Mouse (Mus musculus): Measurements from ENCODE around the gene Il1r1. TPM values are rescaled to one million over a fixed set of nuclear protein-coding genes. Genes with fewer than 3 reads are reported as not detected.

Gene Il1r1
- total RNA-seq, 2 experiments from 2014 or later: 7.5 to 7.9 TPM

GRCm38 (mm10) chr1:40229771-40230280 is 4.9 kb downstream of the Il1r1 start:
- DNase-seq: no peak
- intact Hi-C loops (cut with DNase I): no loop called here

- intact Hi-C loops (cut with DNase I): no loop called here
- peak; percentile 45 to 50 for DNase-seq
Measured at GRCm38 (mm10) chr1:40230336-40230735, 5.5 kb downstream of the Il1r1 start.

DNA sequence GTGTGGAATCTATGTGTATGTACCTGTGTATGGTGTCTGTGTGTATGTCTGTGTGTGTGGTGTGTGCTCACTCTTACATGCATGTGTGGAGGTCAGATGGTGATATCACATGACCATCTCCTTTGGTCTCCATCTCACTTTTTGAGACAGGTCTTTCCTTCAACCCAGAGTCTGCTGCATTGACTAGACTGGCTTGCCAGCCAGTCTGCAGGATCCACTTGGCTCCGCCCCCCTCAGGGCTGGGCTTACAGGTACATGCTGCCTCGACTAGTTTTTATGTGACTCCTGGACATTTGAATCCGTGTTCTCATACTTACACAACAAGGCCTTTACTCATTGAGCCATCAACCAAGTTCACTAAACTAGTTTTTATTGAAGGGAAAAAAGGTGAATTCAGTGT is 6.2 kb downstream of the Il1r1 start:
- no peak for DNase-seq
- intact Hi-C loops (cut with DNase I): no loop called here

DNA sequence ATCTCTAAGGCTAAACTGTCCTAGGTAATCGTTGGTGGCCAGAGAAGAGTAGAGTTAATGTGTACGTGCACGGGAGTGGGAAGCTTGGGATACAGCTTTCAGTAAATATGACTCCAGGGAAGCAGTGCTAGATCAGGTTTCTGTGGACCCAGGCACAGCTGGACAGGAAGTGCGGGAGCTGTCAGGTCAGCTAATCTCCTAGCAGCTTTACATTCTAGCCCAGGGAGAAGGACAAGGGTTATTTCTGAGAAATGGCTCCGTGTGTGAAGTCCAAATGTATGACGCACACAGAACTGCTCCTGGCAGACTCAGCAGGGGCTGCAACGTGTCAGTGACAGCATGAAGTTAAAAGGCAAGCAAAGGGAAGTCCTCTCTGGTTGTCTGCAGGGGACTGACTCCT is 8.3 kb downstream of the Il1r1 start:
- intact Hi-C loops (cut with DNase I): no loop called here
- DNase-seq: peak; percentile 39 to 53

- no peak for DNase-seq
- intact Hi-C loops (cut with DNase I): no loop called here
Measured at GRCm38 (mm10) chr1:40233621-40234020, 8.7 kb downstream of the Il1r1 start.

GRCm38 (mm10) chr1:40235597-40236249 is 10.8 kb downstream of the Il1r1 start:
- no peak for DNase-seq
- intact Hi-C loops (cut with DNase I): no loop called here

DNA sequence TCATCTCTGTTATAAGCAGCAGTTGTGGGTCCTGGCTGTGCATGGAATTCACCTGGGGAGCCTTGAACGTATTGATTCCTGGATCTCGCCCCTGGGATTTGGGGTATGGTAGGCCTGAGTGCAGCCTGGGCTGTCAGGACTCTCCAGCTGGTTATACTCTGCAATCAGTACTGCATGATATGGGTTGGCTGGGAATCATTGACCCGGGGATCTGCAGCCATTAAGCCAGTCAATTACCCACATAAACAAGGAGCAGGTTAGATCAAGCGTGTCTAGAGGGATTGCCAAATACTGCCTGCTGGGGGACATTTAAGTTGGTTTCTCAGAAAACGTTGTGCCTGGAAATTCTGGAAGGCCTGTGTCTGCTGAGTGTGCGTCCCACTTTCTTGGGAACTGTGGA is 11.8 kb downstream of the Il1r1 start:
- DNase-seq: no peak
- intact Hi-C loops (cut with DNase I): no loop called here

- DNase-seq: no peak
- intact Hi-C loops (cut with DNase I): no loop called here
Measured at GRCm38 (mm10) chr1:40237094-40237493, 12.2 kb downstream of the Il1r1 start.

- no peak for DNase-seq
- intact Hi-C loops (cut with DNase I): no loop called here
Measured at GRCm38 (mm10) chr1:40240353-40241092, 15.6 kb downstream of the Il1r1 start.

DNA sequence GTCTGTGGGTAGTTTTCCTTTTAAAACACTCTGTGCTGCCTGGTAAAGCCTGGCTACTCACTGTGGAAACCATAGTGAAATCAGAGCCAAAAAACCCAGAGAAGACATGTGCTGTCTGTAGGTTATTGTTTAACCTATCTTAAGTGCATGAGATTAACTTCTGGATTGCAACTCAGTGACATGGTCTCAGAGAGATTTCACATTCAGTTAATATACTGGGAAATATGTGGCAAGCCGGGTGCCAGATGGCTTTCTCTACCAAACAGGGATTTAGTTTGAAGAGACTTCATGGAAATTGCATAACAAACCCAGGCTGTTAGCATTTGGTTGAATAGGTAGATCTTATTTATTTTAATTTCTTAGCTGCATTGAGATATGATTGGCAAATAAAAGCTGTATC is 17.8 kb downstream of the Il1r1 start:
- no peak for DNase-seq
- intact Hi-C loops (cut with DNase I): no loop called here

- intact Hi-C loops (cut with DNase I): no loop called here
- no peak for DNase-seq
Measured at GRCm38 (mm10) chr1:40243561-40243998, 18.7 kb downstream of the Il1r1 start.

DNA sequence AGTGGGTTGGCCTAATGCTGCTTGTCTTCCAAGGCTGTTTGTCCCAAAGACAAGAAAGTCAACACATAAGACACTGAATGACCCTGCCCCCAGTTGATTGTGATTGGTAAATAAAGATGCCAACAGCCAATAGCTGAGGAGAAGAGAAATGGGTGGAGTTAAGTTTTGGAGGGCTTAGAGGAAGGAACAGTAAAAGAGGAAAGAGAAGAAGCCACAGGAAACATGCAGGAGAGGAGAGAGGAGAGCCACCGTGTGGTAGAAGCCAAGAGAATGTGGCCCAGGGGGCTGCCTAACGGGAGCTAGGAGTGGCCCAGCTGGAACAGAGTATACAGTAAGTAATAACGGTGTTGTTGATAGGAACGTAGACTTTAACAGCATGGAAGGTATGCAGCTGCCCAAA is 25.5 kb downstream of the Il1r1 start:
- intact Hi-C loops (cut with DNase I): loop anchor here (2.0 kb wide), 1 partner anchor 134 kb away; no protein-coding TSS in a partner anchor
- no peak for DNase-seq

- DNase-seq: no peak
- intact Hi-C loops (cut with DNase I): no loop called here
Measured at GRCm38 (mm10) chr1:40252507-40252906, 27.6 kb downstream of the Il1r1 start.

GRCm38 (mm10) chr1:40253940-40254339 is 29.1 kb downstream of the Il1r1 start:
- intact Hi-C loops (cut with DNase I): no loop called here
- no peak for DNase-seq

DNA sequence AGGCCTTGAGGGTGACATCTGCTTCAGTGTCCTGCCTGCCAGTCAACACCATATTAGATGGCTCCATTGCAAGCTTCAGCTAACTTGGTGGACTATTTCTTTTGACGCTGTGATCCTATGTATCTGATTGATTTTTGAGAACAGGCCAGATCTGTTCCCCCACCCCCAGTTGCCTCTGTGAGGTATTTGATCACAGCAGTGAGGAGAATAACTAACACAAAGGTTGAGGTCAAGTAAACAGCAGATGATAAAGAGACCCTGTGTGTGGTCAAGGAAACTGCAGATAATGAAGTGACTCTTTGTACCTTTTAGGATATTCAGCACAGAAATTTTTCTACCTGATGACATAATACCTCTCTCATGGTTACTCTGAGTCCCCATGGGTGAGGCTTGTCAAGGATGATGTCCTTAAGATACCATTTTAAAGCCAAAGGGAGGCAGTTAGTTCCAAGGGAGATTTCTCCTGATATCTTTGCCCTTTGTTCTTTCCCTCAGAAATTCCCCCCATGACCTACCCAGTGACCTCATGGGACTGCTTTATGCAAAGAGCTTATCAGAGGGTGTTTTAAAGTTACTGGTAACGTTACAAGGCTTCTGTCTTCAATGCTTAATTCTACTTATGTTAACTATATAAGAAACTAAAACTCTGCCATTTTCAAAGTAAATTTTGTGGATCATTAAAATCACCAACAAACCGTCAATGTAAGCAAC is 29.6 kb downstream of the Il1r1 start:
- intact Hi-C loops (cut with DNase I): loop anchor here (5.0 kb wide), 1 partner anchor 123 kb away; no protein-coding TSS in a partner anchor
- no peak for DNase-seq

DNA sequence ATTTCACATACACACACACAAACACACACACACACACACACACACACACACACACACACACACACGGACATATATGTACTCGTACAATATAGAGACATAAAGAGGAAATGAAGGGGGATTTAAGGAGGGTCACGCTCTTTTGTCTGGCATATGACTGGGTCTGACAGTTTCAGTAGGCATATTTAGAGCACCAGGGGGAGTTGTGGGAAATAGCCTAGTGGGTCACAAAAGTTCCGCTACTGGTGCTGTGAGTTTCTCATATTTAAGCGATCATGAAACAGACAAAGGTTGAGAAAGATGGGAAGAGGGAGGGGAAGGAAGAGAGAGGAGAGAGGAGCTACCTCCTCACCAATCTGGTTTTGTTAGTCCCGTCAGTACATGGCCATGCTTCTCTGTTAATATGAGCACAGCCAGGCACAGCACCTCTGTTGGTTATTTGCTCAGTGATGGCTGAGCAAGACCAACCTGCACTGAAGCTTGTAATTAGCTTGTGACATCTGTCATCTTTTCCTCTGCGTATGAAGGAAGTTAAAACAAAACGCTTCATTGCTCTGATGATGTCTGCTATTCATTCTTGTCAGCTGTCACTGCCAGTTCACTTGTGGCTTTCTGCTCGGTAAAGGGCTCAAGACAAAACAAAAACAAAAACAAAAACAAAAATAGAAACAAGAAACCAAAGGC is 37.7 kb downstream of the Il1r1 start:
- no peak for DNase-seq
- intact Hi-C loops (cut with DNase I): no loop called here

DNA sequence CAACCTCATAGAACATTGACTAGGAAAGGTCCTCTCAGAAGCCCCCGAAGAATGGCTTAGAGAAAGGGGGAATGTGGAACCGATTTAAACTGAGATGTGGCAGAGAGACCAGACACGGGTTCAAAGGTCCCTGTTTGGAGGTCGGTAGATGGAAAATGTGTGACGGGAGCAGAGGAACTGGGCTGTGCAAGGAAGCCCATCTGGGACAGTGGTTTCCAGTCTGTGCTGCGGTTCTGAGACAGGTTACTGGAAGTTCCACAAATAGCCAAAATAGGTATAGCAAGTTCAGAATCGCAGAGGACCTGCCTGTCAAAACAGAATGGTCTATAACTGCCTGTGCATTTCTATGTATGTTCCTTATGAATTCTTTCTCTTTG is 38.2 kb downstream of the Il1r1 start:
- DNase-seq: no peak
- intact Hi-C loops (cut with DNase I): no loop called here

- intact Hi-C loops (cut with DNase I): no loop called here
- DNase-seq: peak; percentile 74 to 77
Measured at GRCm38 (mm10) chr1:40263679-40264078, 38.8 kb downstream of the Il1r1 start.

DNA sequence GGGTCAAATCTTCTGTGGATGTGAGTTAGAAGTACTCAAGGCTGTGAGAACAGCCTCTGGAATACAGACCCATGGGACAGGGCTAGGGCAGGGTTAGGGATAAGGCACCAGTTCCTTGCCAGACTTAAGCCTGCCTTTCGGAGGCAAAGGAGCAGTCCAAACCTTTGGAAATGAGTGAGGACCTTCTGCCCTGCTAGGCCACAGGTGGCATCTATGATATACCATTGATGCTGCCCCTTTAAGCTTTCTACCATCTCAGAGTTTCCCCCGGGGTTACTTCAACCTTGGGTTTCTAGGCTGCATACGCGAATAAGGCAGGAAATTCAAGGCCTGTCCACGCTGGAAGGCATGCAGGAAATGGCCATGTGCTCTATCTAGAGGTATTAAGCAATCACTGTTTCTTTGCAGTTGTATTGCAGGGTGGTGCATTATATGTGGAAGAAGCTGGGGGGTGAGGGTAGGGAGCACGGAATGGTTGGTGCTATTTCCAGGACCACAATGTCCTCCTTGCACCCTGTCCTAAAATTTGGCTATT is 40.5 kb downstream of the Il1r1 start:
- DNase-seq: peak in 1 of 2 experiments; percentile 14
- intact Hi-C loops (cut with DNase I): loop anchor here (5.0 kb wide), 2 partner anchors 93 to 148 kb away; no protein-coding TSS in a partner anchor
